Mouse (Mus musculus) G1E (cell line): ENCODE measurements around the gene Pcbp1.

ENCODE experiments used
- CTCF ChIP-seq: IDR thresholded peaks from 2 replicates; pipeline ENCODE4 v1.5.1; 2012; ENCODE audit warnings: low read depth, low read length, inconsistent platforms, mixed read lengths
- GATA1 ChIP-seq: IDR thresholded peaks from 2 replicates; pipeline ENCODE4 v1.6.1; 2012; ENCODE audit warnings: borderline replicate concordance, low read length, inconsistent platforms, mixed read lengths
- GATA2 ChIP-seq: IDR thresholded peaks from 2 replicates; pipeline ENCODE4 v1.6.1; 2012; ENCODE audit warnings: low read depth, low read length, inconsistent platforms, borderline replicate concordance
- TAL1 ChIP-seq: conservative IDR thresholded peaks from 2 replicates; pipeline ENCODE4 v1.6.1; 2012; ENCODE audit warnings: low read depth, low read length, inconsistent platforms, mixed read lengths

- no peak for TF ChIP-seq TAL1
- no peak for TF ChIP-seq CTCF
- no peak for TF ChIP-seq GATA2
- TF ChIP-seq GATA1 = no peak
These were observed 16.8 kb downstream of the Pcbp1 start for GRCm38 (mm10) chr6:86509194-86509865.
